Mouse (Mus musculus) embryonic facial prominence, embryonic 15.5 days (tissue): ENCODE results near the gene Ms4a4c. TPM values are rescaled to one million over a fixed set of nuclear protein-coding genes. Genes with fewer than 3 reads are reported as not detected.
"Not testable (repeated sequence)": the region's sequence is repeated elsewhere in the genome, so short reads cannot be mapped to it uniquely, and the experiment has no call there.

Experiments used
- ATAC-seq: fragments of 200-750 bp; cut with Nextera tagmentation; 2 replicates; pipeline ENCODE4 v1.8.0; 2017; ENCODE audit warnings: low read depth, moderate TSS enrichment; ENCODE audit not compliant: insufficient number of reproducible peaks, low FRiP score, low TSS enrichment
- H3K27ac ChIP-seq: fragments of 300-500 bp; sonication (generic); replicated peaks from 2 replicates; pipeline ENCODE4 v1.5.1; 2015; ENCODE audit warnings: mild to moderate bottlenecking, inconsistent platforms
- H3K27me3 ChIP-seq: fragments of 300-500 bp; sonication (generic); 2 replicates; pipeline ENCODE4 v1.6.1; 2015; ENCODE audit warnings: inconsistent platforms
- H3K36me3 ChIP-seq: fragments of 300-500 bp; sonication (generic); 2 replicates; pipeline ENCODE4 v1.6.1; 2015; ENCODE audit warnings: mild to moderate bottlenecking, inconsistent platforms
- H3K4me1 ChIP-seq: fragments of 300-500 bp; sonication (generic); 2 replicates; pipeline ENCODE4 v1.6.1; 2015; ENCODE audit warnings: inconsistent platforms
- H3K4me2 ChIP-seq: fragments of 300-500 bp; sonication (generic); replicated peaks from 2 replicates; pipeline ENCODE4 v1.6.1; 2015; ENCODE audit warnings: mild to moderate bottlenecking, inconsistent platforms
- H3K4me3 ChIP-seq: fragments of 300-500 bp; sonication (generic); replicated peaks from 2 replicates; pipeline ENCODE4 v1.5.1; 2015; ENCODE audit warnings: mild to moderate bottlenecking, inconsistent platforms
- H3K9ac ChIP-seq: fragments of 300-500 bp; sonication (generic); 2 replicates; pipeline ENCODE4 v1.6.1; 2015; ENCODE audit warnings: inconsistent platforms
- H3K9me3 ChIP-seq: fragments of 300-500 bp; sonication (generic); replicated peaks from 2 replicates; pipeline ENCODE4 v1.6.1; 2016; ENCODE audit warnings: inconsistent platforms
- WGBS: fragments of 180-500 bp; shearing (Covaris S2); methylation state at CpG from one replicate; pipeline ENCODE4 v1.1.7; 2015; 5-methylcytosine and 5-hydroxymethylcytosine counted together
- polyA plus RNA-seq: library from polyadenylated mRNA; unstranded; fragments of >200 nt; fragmentation: Nextera tagmentation; extraction: Ambion mirVana; gene quantifications from 2 replicates; pipeline ENCODE4 v1.2.1, GENCODE M21; 2015

Gene Ms4a4c
- polyA plus RNA-seq, 1 experiment from 2014 or later: 1.8 TPM

GRCm38 (mm10) chr19:11408591-11408990 lies 4.0 kb downstream of the Ms4a4c start:
- no peak overlapping the region for H3K4me2 ChIP-seq
- H3K9me3 ChIP-seq: no peaks in the 10 kb centered on the region
- ATAC-seq: no peak
- 82% methylated on average over 1 of the region's 1 CpGs for WGBS
- H3K36me3 ChIP-seq: no peaks in the 10 kb centered on the region
- H3K27me3 ChIP-seq: no peaks in the 10 kb centered on the region
- no peak overlapping the region for H3K27ac ChIP-seq
- no peak overlapping the region for H3K9ac ChIP-seq
- H3K4me1 ChIP-seq: no peaks in the 10 kb centered on the region
- H3K4me3 ChIP-seq: no peak overlapping the region

GRCm38 (mm10) chr19:11411640-11412039 lies 7.1 kb downstream of the Ms4a4c start:
- no peak overlapping the region for H3K27ac ChIP-seq
- H3K4me3 ChIP-seq: no peak overlapping the region
- H3K4me2 ChIP-seq: no peak overlapping the region
- H3K36me3 ChIP-seq: no peaks in the 10 kb centered on the region
- no peaks in the 10 kb centered on the region for H3K9me3 ChIP-seq
- 78% methylated on average over 1 of the region's 1 CpGs for WGBS
- no peaks in the 10 kb centered on the region for H3K4me1 ChIP-seq
- ATAC-seq: no peak
- H3K27me3 ChIP-seq: no peaks in the 10 kb centered on the region
- H3K9ac ChIP-seq: no peak overlapping the region

- H3K4me1 ChIP-seq: no peaks in the 10 kb centered on the region
- H3K27ac ChIP-seq: no peak overlapping the region
- no peak for ATAC-seq
- H3K36me3 ChIP-seq: no peaks in the 10 kb centered on the region
- no peak overlapping the region for H3K9ac ChIP-seq
- no peak overlapping the region for H3K4me2 ChIP-seq
- H3K27me3 ChIP-seq: no peaks in the 10 kb centered on the region
- no peaks in the 10 kb centered on the region for H3K9me3 ChIP-seq
- no peak overlapping the region for H3K4me3 ChIP-seq
- 95% methylated on average over 1 of the region's 1 CpGs for WGBS
These were observed 9.5 kb downstream of the Ms4a4c start for GRCm38 (mm10) chr19:11414084-11414483.

GRCm38 (mm10) chr19:11415581-11415980 lies 11.0 kb downstream of the Ms4a4c start:
- Histone ChIP-seq H3K27me3 (no peaks in the 10 kb centered on the region), H3K9ac (no peak overlapping the region), H3K4me1 (no peaks in the 10 kb centered on the region), H3K4me2 (no peak overlapping the region), H3K36me3 (no peaks in the 10 kb centered on the region), H3K9me3 (no peaks in the 10 kb centered on the region), H3K4me3 (no peak overlapping the region), H3K27ac (no peak overlapping the region)
- WGBS: 63% methylated on average over 3 of the region's 3 CpGs
- ATAC-seq: no peak

- H3K27me3 ChIP-seq, H3K27ac ChIP-seq: not testable (repeated sequence)
- 58% methylated on average over 3 of the region's 3 CpGs for WGBS
These were observed 14.3 kb downstream of the Ms4a4c start for GRCm38 (mm10) chr19:11418865-11419264.

GRCm38 (mm10) chr19:11431209-11431608 lies 26.6 kb downstream of the Ms4a4c start:
- H3K4me3 ChIP-seq, ATAC-seq, H3K9ac ChIP-seq, H3K9me3 ChIP-seq, H3K36me3 ChIP-seq, H3K4me1 ChIP-seq, H3K27ac ChIP-seq, H3K27me3 ChIP-seq, H3K4me2 ChIP-seq: not testable (repeated sequence)
- 85% methylated on average over 1 of the region's 1 CpGs for WGBS

More at GRCm38 (mm10) chr19:11418865-11419264, 14.3 kb downstream of the Ms4a4c start:
- not testable (repeated sequence) for H3K4me1 ChIP-seq, H3K9me3 ChIP-seq, H3K9ac ChIP-seq, H3K4me3 ChIP-seq, H3K36me3 ChIP-seq, ATAC-seq, H3K4me2 ChIP-seq

- 87% methylated on average over 4 of the region's 4 CpGs for WGBS
- Histone ChIP-seq H3K36me3 (no peaks in the 10 kb centered on the region), H3K9me3 (no peaks in the 10 kb centered on the region), H3K9ac (no peak overlapping the region), H3K4me1 (no peaks in the 10 kb centered on the region), H3K4me2 (no peak overlapping the region), H3K4me3 (no peak overlapping the region), H3K27me3 (no peaks in the 10 kb centered on the region), H3K27ac (no peak overlapping the region)
- ATAC-seq: no peak
These were observed 30.7 kb downstream of the Ms4a4c start for GRCm38 (mm10) chr19:11435058-11435834.

- ATAC-seq: no peak
- no peaks in the 10 kb centered on the region for H3K4me1 ChIP-seq
- no peak within 1 kb of the TSS for H3K4me2 ChIP-seq
- no peak within 1 kb of the TSS for H3K4me3 ChIP-seq
- no peak within 1 kb of the TSS for H3K27ac ChIP-seq
- no peaks in the 10 kb centered on the region for H3K27me3 ChIP-seq
- no peaks in the 10 kb centered on the region for H3K9me3 ChIP-seq
- H3K36me3 ChIP-seq: no peaks in the 10 kb centered on the region
- H3K9ac ChIP-seq: no peak within 1 kb of the TSS
These were observed 38.8 kb downstream of the Ms4a4c start, which contains the start of gene Ms4a4b for GRCm38 (mm10) chr19:11443338-11443737. Gene Ms4a4b, plus strand, starts transcription at chr19:11443553.

- Histone ChIP-seq H3K9me3 (no peaks in the 10 kb centered on the region), H3K36me3 (no peaks in the 10 kb centered on the region), H3K9ac (no peak overlapping the region), H3K4me1 (no peaks in the 10 kb centered on the region), H3K27me3 (no peaks in the 10 kb centered on the region), H3K4me3 (no peak overlapping the region), H3K4me2 (no peak overlapping the region), H3K27ac (no peak overlapping the region)
- 83% methylated on average over 5 of the region's 5 CpGs for WGBS
- no peak for ATAC-seq
These were observed 39.4 kb downstream of the Ms4a4c start for GRCm38 (mm10) chr19:11443964-11444363.

- Histone ChIP-seq H3K4me1 (no peaks in the 10 kb centered on the region), H3K27me3 (no peaks in the 10 kb centered on the region), H3K9me3 (no peaks in the 10 kb centered on the region), H3K4me3 (no peak overlapping the region), H3K36me3 (no peaks in the 10 kb centered on the region), H3K4me2 (no peak overlapping the region), H3K9ac (no peak overlapping the region), H3K27ac (no peak overlapping the region)
- ATAC-seq: no peak
- WGBS: 80% methylated on average over 2 of the region's 2 CpGs
These were observed 42.7 kb downstream of the Ms4a4c start for GRCm38 (mm10) chr19:11447238-11447637.

GRCm38 (mm10) chr19:11459041-11459440 lies 54.5 kb downstream of the Ms4a4c start:
- H3K36me3 ChIP-seq, H3K4me2 ChIP-seq, H3K9ac ChIP-seq, H3K27me3 ChIP-seq, ATAC-seq, H3K9me3 ChIP-seq, H3K27ac ChIP-seq, H3K4me3 ChIP-seq, H3K4me1 ChIP-seq: not testable (repeated sequence)
- 81% methylated on average over 4 of the region's 4 CpGs for WGBS

GRCm38 (mm10) chr19:11464795-11465194 lies 60.2 kb downstream of the Ms4a4c start:
- not testable (repeated sequence) for H3K4me1 ChIP-seq
- 33% methylated on average over 1 of the region's 1 CpGs for WGBS

More at GRCm38 (mm10) chr19:11464795-11465194, 60.2 kb downstream of the Ms4a4c start:
- H3K36me3 ChIP-seq, H3K9me3 ChIP-seq, H3K9ac ChIP-seq, H3K4me2 ChIP-seq, H3K4me3 ChIP-seq, H3K27me3 ChIP-seq, ATAC-seq, H3K27ac ChIP-seq: not testable (repeated sequence)
